Mouse (Mus musculus) kidney, adult 2 months (tissue): ENCODE measurements around the gene Anxa1.

Source experiments
- CTCF ChIP-seq: fragments of 200-500 bp; conservative IDR thresholded peaks from 2 replicates; pipeline ENCODE4 v1.5.1; 2011; ENCODE audit warnings: low read depth, mild to moderate bottlenecking, control low read depth, low read length, moderate library complexity, mixed read lengths; ENCODE audit not compliant: insufficient read depth, insufficient read length
- POLR2A ChIP-seq: fragments of 200-500 bp; IDR thresholded peaks from one replicate; pipeline ENCODE4 v1.6.1; 2011; ENCODE audit warnings: low read depth, low read length, control low read depth

DNA sequence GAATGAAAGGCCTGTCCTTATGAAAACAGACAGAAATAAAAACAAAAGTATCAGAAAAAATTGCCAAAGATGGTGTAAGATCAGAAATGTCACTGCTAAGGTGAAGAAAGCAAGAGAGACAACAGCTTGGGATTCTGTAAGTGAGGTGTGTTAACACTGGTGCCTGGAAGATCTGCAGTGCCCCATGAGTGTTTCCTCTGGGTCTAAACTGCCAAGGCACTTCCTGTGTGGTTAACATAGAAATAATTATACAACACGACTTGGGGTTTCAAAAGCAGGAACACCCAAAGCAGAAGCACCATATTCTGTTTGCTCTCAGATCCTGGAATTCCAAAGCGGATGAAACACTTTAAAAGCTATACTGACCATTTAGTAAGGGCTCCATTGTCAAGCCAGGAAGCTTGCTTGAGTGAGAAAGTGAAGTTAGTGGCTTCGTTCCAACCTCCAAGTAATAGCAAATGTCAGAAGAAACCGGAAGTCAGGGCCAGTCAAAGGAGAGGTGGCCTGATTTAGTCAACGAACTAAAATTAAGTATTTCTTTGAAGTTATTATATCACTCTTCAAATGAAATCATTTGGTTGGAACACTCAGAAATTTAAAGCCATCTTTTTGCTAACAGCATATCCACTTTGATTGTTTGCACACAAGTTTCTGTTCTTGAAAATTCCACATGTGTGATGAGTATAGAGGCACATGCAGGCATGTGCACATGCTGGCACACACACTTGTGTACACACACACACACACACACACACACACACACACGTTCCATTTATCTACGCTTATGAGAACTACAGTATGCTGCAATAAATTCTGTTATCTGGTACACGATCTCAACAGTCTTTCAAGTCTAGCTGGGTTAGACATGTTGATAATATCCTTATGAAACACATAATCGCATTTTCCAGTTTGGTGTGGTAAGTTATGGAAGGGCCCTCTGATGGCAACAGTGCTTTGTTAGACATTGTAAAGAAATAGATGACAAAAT is 19.1 kb upstream of the Anxa1 start:
- TF ChIP-seq CTCF (no peak), POLR2A (no peak)
